Mouse (Mus musculus): ENCODE data around the gene Tiam1. TPM values are rescaled to one million over a fixed set of nuclear protein-coding genes. Genes with fewer than 3 reads are reported as not detected.

Tiam1 gene
- polyA plus RNA-seq, 1 experiment from 2014 or later: 16.4 TPM

DNA sequence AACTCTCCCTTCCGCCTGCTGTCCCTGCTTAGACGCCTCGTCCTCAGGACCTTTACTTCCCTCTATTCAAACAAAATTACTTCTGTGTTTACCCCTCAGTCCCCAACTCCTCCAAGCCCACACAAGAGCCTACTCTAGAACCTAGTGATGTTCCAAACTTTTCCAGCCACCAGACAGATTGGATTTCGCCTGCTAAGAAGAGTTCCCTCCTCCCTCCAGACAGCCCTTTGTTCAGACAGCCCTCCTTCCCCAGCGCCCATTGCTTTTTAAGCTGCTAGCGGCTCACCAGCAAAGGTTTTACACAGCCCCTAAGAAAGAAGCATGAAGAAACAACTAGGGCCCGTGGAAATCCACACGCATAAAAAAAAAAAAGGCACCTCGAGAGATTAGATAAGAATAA lies 2.0 kb downstream of the Tiam1 start:
- no peak for DNase-seq (ENCODE audit: low spot score)
- H3K27ac ChIP-seq: no peak overlapping the region
- H3K4me1 ChIP-seq: peaks cover 48% of the 10 kb centered on the region
- H3K9me3 ChIP-seq: no peaks in the 10 kb centered on the region
- 34% methylated on average over 9 of the region's 9 CpGs for WGBS
- H3K4me3 ChIP-seq: peak overlapping the region; percentile 67
- H3K27me3 ChIP-seq (ENCODE audit: insufficient read depth, poor library complexity, severe bottlenecking): no peaks in the 10 kb centered on the region
- H3K36me3 ChIP-seq: peaks cover 16% of the 10 kb centered on the region

GRCm38 (mm10) chr16:90140571-90140970 lies 3.0 kb downstream of the Tiam1 start:
- WGBS: 88% methylated on average over 10 of the region's 10 CpGs
- peaks cover 48% of the 10 kb centered on the region for H3K4me1 ChIP-seq
- no peak overlapping the region for H3K27ac ChIP-seq
- no peaks in the 10 kb centered on the region for H3K27me3 ChIP-seq (ENCODE audit: insufficient read depth, poor library complexity, severe bottlenecking)
- no peaks in the 10 kb centered on the region for H3K9me3 ChIP-seq
- peaks cover 16% of the 10 kb centered on the region for H3K36me3 ChIP-seq
- no peak for DNase-seq (ENCODE audit: low spot score)
- H3K4me3 ChIP-seq: no peak overlapping the region

GRCm38 (mm10) chr16:90139696-90140095 lies 3.9 kb downstream of the Tiam1 start:
- 32% methylated on average over 9 of the region's 9 CpGs for WGBS
- H3K4me3 ChIP-seq: no peak overlapping the region
- peaks cover 16% of the 10 kb centered on the region for H3K36me3 ChIP-seq
- H3K4me1 ChIP-seq: peaks cover 43% of the 10 kb centered on the region
- DNase-seq (ENCODE audit: low spot score): no peak
- H3K9me3 ChIP-seq: no peaks in the 10 kb centered on the region
- no peaks in the 10 kb centered on the region for H3K27me3 ChIP-seq (ENCODE audit: insufficient read depth, poor library complexity, severe bottlenecking)
- H3K27ac ChIP-seq: 0 out of 2 replicates have a peak overlapping the region, but pooled peaks have one; percentile 49

DNA sequence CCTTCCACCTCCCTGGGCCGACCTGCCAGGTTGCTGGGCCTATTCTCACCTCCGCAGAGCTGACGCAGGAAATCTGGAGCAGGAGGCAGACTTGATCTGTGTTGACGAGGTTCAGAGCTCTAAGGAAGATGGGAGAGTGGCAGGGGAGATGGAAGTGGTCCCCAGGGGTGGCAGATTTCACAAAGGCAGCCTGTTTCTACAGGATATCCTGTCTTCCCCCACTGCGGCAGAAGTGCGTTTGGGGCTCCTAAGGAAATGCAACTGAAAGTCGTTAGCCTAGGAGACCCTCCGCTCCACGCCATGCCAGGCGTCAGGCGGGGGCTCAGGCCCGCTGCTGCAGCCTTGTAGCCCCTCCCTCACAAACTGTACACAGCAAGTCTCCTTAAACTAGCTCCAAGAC lies 5.4 kb downstream of the Tiam1 start:
- H3K27me3 ChIP-seq (ENCODE audit: insufficient read depth, poor library complexity, severe bottlenecking): no peaks in the 10 kb centered on the region
- no peak overlapping the region for H3K4me3 ChIP-seq
- peak overlapping the region; percentile 72 for H3K27ac ChIP-seq
- no peaks in the 10 kb centered on the region for H3K9me3 ChIP-seq
- peaks cover 16% of the 10 kb centered on the region for H3K36me3 ChIP-seq
- 53% methylated on average over 12 of the region's 12 CpGs for WGBS
- no peak for DNase-seq (ENCODE audit: low spot score)
- H3K4me1 ChIP-seq: peaks cover 44% of the 10 kb centered on the region

GRCm38 (mm10) chr16:90137175-90137574 lies 6.4 kb downstream of the Tiam1 start:
- Histone ChIP-seq H3K9me3 (no peaks in the 10 kb centered on the region), H3K27ac (no peak overlapping the region)
- WGBS: 93% methylated on average over 23 of the region's 23 CpGs

DNA sequence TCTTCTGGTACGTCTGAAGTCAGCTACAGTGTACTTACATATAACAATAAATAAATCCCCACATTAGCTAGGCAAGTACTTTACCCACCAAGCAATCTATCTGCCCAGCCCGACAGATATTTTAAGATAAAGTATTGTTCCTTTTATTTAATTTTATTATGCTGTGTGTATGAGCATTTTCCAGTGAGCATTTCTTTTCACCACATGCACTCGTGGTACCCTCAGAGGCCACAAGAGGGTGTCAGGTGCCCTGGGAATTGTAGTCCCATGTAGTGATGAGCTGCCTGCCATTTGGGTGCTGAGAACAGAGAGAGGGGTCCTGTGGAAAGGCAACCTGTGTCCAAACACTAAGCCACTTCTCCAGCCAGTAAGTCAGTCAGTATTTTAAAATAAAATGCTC lies 8.0 kb downstream of the Tiam1 start:
- WGBS: 87% methylated on average over 3 of the region's 3 CpGs

More at GRCm38 (mm10) chr16:90137175-90137574, 6.4 kb downstream of the Tiam1 start:
- no peak for DNase-seq (ENCODE audit: low spot score)
- Histone ChIP-seq H3K4me3 (no peak overlapping the region), H3K27me3 (ENCODE audit: insufficient read depth, poor library complexity, severe bottlenecking) (no peaks in the 10 kb centered on the region), H3K4me1 (peaks cover 48% of the 10 kb centered on the region), H3K36me3 (peaks cover 16% of the 10 kb centered on the region)

DNA sequence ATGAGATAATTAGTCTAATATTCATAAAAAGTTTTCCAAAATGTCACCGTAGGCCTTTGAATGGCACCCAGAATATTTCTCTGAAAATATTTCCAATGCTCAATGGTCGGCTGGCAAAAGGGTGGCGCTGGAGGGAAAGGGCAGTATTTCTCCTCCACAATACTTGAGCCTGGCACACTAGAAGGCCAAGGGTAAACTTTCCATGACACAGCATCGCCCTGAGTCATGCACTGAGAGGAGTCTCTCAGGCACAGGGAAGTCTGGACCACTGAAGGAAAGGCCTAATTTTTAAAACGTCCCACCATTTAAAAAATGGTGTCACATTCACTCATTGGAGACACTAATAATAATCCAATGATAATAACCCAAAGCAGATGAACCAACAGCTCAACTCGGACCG lies 9.2 kb downstream of the Tiam1 start:
- 89% methylated on average over 6 of the region's 7 CpGs for WGBS

More for the DNA sequence above, 8.0 kb downstream of the Tiam1 start:
- H3K27ac ChIP-seq: no peak overlapping the region
- peaks cover 16% of the 10 kb centered on the region for H3K36me3 ChIP-seq
- no peak for DNase-seq (ENCODE audit: low spot score)
- H3K9me3 ChIP-seq: no peaks in the 10 kb centered on the region
- H3K4me3 ChIP-seq: no peak overlapping the region
- no peaks in the 10 kb centered on the region for H3K27me3 ChIP-seq (ENCODE audit: insufficient read depth, poor library complexity, severe bottlenecking)
- H3K4me1 ChIP-seq: peaks cover 44% of the 10 kb centered on the region

GRCm38 (mm10) chr16:90132816-90133215 lies 10.8 kb downstream of the Tiam1 start:
- H3K4me1 ChIP-seq: peaks cover 44% of the 10 kb centered on the region
- DNase-seq (ENCODE audit: low spot score): no peak
- no peak overlapping the region for H3K27ac ChIP-seq
- H3K36me3 ChIP-seq: peaks cover 10% of the 10 kb centered on the region
- no peaks in the 10 kb centered on the region for H3K9me3 ChIP-seq
- 58% methylated on average over 7 of the region's 7 CpGs for WGBS
- H3K4me3 ChIP-seq: no peak overlapping the region
- H3K27me3 ChIP-seq (ENCODE audit: insufficient read depth, poor library complexity, severe bottlenecking): no peaks in the 10 kb centered on the region

More for the DNA sequence above, 9.2 kb downstream of the Tiam1 start:
- H3K4me1 ChIP-seq: peaks cover 40% of the 10 kb centered on the region
- no peaks in the 10 kb centered on the region for H3K9me3 ChIP-seq
- peaks cover 16% of the 10 kb centered on the region for H3K36me3 ChIP-seq
- no peak overlapping the region for H3K4me3 ChIP-seq
- H3K27ac ChIP-seq: no peak overlapping the region
- DNase-seq (ENCODE audit: low spot score): no peak
- H3K27me3 ChIP-seq (ENCODE audit: insufficient read depth, poor library complexity, severe bottlenecking): no peaks in the 10 kb centered on the region

- 33% methylated on average over 10 of the region's 10 CpGs for WGBS
- H3K9me3 ChIP-seq: no peaks in the 10 kb centered on the region
- DNase-seq (ENCODE audit: low spot score): no peak
Measured at GRCm38 (mm10) chr16:90132331-90132730, 11.2 kb downstream of the Tiam1 start.

GRCm38 (mm10) chr16:90128817-90129587 lies 14.6 kb downstream of the Tiam1 start:
- Histone ChIP-seq H3K4me3 (no peak overlapping the region), H3K27ac (peak overlapping the region; percentile 73), H3K4me1 (peaks cover 67% of the 10 kb centered on the region), H3K36me3 (no peaks in the 10 kb centered on the region), H3K9me3 (no peaks in the 10 kb centered on the region), H3K27me3 (ENCODE audit: insufficient read depth, poor library complexity, severe bottlenecking) (no peaks in the 10 kb centered on the region)
- WGBS: 41% methylated on average over 19 of the region's 19 CpGs
- DNase-seq (ENCODE audit: low spot score): peak; percentile 89

More at GRCm38 (mm10) chr16:90132331-90132730, 11.2 kb downstream of the Tiam1 start:
- peaks cover 44% of the 10 kb centered on the region for H3K4me1 ChIP-seq
- H3K27me3 ChIP-seq (ENCODE audit: insufficient read depth, poor library complexity, severe bottlenecking): no peaks in the 10 kb centered on the region
- no peak overlapping the region for H3K4me3 ChIP-seq
- H3K36me3 ChIP-seq: peaks cover 5% of the 10 kb centered on the region
- H3K27ac ChIP-seq: no peak overlapping the region

- Histone ChIP-seq H3K36me3 (no peaks in the 10 kb centered on the region), H3K4me3 (no peak overlapping the region), H3K9me3 (no peaks in the 10 kb centered on the region), H3K27me3 (ENCODE audit: insufficient read depth, poor library complexity, severe bottlenecking) (no peaks in the 10 kb centered on the region), H3K4me1 (peaks cover 62% of the 10 kb centered on the region), H3K27ac (peak overlapping the region; percentile 73)
- 57% methylated on average over 8 of the region's 8 CpGs for WGBS
- no peak for DNase-seq (ENCODE audit: low spot score)
Measured at GRCm38 (mm10) chr16:90128361-90128760, 15.2 kb downstream of the Tiam1 start.

DNA sequence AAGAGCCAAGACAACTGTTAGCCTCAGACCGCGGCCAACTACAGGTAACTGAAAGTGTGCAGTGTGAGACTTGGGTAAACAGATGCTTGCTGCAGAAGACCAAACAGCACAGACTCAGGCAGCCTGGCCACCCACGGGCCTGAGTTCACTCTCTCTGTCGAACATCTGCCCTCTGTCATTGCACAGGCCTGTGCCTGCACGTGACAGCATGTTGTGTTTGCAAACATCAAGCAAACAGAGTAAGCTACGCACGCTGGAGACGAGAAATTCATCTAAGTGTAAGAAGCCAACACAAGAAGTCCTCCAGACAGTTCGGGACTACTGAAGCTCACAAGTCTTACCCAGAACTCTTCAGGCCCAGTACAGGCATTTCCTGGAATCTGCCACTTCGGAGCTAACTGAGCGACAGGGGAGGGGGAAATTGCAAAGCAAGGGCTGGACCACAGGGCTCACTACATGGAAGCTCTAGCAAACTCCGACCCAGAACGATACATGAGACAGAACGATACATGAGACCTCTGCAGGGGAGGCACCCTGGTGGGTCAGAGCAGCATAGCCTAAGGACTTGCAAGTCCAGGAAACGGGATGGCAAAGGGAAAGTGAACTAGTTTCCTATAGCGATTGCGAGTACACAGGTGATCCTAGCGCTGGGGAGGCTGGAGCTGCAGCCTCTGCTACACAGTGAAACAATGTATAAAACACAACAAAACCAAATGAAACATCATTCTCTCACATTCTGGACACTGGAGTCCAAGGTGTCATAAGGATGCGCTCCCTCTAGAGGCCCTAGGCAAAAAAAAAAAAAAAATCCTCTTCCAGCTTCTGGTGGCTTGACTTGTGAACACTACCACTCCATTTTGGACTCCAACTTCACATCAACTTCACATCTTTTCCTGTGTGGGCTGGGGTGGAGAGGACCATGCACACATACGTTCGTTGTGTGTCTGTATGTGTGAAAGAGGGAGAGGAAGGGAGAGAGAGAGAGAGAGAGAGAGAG lies 18.0 kb downstream of the Tiam1 start:
- Histone ChIP-seq H3K9me3 (no peaks in the 10 kb centered on the region), H3K36me3 (no peaks in the 10 kb centered on the region), H3K4me3 (no peak overlapping the region), H3K4me1 (peaks cover 73% of the 10 kb centered on the region), H3K27ac (peak overlapping the region; percentile 73), H3K27me3 (ENCODE audit: insufficient read depth, poor library complexity, severe bottlenecking) (no peaks in the 10 kb centered on the region)
- DNase-seq (ENCODE audit: low spot score): no peak
- 68% methylated on average over 21 of the region's 21 CpGs for WGBS

- no peak overlapping the region for H3K4me3 ChIP-seq
- 85% methylated on average over 6 of the region's 6 CpGs for WGBS
- H3K27me3 ChIP-seq (ENCODE audit: insufficient read depth, poor library complexity, severe bottlenecking): no peaks in the 10 kb centered on the region
- peaks cover 60% of the 10 kb centered on the region for H3K4me1 ChIP-seq
- H3K9me3 ChIP-seq: no peaks in the 10 kb centered on the region
- no peak for DNase-seq (ENCODE audit: low spot score)
- peaks cover 2% of the 10 kb centered on the region; the same call in 1 of the 2 replicates for H3K36me3 ChIP-seq
- H3K27ac ChIP-seq: peak overlapping the region; percentile 70
Measured at GRCm38 (mm10) chr16:90123091-90123490, 20.5 kb downstream of the Tiam1 start.

Data from heart, embryonic 10.5 days (tissue).